Mouse (Mus musculus) spleen, postnatal 4 days (tissue): ENCODE data around the gene Nell2.
"Not testable (repeated sequence)": the region's sequence is repeated elsewhere in the genome, so short reads cannot be mapped to it uniquely, and the experiment has no call there.

Experiments used
- DNase-seq, 2 experiments: peaks; one replicate each; pipeline ENCODE4 v3.0.0; 2022; ENCODE audit warnings: low spot score in 2 of 2

The Nell2 gene

DNA sequence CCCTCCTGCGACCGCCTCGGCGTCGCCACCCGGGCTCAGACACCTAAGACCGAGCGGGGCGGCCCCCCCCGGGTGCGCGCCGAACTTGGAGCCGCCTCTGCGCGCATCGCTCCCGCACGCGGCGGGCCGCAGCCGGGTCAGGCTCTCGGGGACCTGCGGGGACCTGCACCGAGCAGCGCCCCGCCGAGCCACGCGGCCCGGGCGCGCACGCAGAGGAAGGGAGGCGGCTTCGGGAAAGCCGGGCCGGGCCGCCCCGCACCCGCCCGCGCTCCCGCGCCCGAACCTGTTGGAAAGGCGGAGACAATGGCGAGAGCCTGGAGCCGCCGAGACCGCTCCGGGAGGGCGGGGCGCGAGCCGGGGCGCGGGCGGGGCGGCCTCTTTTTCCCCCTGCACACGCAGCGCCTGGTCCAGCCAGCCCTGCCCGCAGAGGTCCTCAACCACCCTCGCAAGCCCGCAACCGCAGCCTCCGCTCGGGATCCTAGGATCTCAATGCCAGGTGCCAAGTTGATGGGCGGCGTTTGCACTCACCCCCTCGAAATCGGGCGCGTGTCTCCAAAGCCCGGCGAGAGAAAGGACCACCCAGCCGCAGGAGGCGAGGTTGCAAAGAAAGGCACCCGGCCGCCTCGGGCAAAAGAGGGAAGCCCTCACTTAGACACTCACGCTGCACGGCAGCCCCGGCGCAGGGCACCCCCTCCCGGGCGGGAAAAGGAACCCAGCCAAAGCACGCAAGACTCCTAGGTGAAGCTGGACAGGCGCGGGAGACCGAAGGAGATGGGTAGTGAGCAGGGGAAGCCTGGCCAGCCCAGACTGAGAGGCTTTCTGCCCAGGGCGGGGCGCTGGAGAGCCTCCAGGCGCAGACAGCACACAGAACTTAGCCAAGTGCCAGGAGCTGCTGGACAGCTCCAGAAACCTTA is at the start of gene Nell2:
TSS of gene Nell2 (minus strand) at position 612 of the 914 bp plus-strand sequence.
- no peak for DNase-seq

DNA sequence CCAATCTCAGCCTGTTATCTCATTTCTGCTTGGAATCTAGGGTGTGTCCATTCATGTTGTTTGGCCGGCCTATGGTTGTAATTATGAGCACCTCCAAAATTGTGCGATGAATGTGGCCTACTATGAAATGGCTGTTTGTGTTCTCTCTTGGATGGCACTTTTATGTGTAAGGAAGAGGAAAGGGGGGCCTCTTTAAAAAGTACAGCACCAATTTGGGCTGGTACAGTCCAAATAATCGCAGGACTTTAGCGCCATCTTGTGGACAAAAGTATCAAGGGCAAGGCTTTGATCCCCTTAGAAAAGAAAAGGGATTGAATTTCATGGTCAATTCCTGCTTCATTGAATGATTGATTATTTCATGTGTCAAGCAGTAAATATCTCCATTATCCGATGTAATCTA is 46.3 kb upstream of the Nell2 start:
- no peak for DNase-seq

DNA sequence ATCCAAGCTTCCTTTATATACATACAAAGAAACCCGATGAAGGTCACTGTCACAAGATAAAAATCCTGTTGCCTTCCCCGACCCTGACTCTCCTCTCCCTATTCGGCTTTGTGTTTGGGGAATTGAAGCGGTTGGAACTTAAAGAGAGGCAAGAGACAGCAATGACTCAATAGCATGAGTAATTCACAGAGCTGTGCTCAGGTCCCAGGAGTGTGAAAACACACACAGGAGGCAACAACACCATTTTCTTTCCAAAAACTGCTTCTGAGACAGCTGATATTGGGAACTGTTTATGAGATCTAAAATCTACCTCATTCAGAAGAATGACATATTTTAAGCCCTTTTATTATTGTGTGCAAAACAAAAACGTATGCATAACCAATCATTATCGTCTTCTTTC is 41.2 kb upstream of the Nell2 start:
- DNase-seq: no peak

DNA sequence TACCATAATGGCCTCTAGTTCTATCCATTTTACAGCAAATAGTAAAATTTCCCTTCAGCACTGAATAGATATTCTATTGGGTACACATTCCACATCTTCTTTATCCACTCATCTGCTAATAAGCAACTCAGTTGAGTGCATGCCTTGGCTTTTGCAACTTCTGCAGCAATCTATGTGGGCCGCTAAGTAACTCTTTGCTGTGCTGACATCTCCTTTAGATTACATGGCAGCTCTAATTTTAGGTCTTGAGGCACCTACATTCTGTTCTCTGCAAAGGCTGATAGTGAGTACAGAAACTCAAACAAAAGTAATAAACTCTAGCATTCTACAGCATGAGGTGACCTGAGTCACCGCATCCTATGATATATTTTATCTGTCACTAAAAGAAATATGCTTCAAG is 36.8 kb upstream of the Nell2 start:
- DNase-seq: no peak

DNA sequence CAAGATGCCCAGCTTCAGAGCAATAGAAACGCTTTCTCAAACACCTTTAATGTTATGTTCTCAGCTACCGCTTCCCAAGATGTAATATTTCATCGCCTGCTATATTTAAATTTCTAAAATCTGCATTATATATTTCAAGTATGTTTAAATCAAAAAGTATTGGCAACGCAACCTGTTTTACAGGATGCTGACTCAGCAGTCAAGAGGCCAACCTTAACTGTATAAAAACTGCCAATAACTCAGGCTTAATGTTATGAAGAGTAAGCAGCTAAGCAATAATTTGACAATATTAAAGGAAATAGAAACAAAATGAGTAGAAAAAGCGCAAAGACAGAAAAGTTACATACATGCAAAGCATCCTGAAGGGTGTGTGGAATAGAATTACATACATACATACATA is 32.9 kb upstream of the Nell2 start:
- DNase-seq: no peak

DNA sequence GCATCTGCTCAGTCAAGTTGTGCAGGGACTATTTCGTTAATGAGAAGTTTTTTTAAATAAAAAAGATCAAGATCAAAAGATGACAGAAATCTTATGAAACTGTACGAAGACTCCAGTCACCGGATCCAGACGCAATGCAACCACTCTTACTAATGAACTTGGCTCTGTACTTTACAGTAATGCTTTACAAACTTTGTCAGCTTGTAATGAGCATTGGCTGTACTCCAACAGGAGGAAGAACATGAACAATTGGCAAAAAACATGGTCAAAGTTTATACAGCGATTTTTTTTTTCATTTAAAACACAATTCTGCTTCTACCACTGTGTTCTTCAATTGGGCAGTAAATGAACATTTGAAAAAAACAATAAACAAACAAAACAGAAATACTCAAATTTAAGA is 21.7 kb upstream of the Nell2 start:
- no peak for DNase-seq

DNA sequence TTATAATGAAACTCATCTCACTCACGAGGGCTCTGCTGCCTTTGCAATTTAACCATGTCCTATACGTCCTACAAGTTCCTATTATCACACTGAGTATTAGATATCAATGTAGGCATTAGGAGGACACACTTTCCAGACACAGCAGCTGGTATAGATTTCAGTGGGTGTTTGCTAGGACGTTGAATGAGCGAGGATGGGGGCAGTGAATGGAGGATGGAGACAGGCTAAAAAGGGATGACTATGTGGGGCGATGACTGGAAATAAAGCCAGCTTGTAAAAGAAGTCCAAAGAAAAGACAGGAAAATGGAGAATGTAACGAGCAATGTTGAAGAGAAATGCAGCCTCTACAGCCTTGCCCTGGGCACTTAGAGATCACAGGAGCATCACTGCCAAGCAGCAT is 14.3 kb upstream of the Nell2 start:
- no peak for DNase-seq

DNA sequence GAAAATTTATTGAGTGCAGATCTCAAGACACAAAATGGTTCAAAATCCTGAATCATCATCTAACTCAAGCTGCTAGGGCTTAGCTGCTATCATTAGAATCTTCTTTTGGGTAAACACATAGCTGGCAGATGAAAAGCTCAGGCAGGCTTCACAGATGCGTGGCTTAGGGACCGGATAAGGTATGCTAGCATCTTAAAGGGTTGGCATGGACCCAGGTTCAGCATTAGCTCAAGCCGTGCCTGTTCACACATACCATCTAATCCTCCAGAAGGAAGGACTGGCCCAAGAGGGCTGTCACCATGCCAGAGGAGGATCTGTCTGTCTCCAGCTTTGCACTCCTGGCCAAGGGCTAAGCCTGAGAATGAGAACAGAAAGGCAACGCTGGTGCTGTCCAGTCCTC is 8.4 kb upstream of the Nell2 start:
- DNase-seq: no peak

DNA sequence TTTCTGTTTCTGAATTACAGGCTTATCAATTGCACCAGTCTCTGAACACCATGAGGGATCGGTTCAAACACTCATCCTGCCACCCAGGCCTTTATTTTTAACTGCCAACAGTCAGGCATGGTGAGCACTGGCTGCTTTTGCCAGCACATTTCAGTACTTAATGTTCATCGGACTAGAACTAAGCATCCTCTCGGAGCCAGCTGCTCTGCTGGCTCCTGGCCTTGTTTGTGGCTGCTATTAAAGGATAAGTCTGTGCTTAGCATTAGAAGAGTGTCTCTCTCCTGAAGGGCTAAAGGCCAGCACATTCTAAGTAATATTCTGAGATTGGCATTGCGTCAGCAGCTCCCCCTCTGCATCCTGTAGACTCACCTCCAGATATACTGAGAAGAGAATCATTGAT is 7.9 kb upstream of the Nell2 start:
- no peak for DNase-seq

DNA sequence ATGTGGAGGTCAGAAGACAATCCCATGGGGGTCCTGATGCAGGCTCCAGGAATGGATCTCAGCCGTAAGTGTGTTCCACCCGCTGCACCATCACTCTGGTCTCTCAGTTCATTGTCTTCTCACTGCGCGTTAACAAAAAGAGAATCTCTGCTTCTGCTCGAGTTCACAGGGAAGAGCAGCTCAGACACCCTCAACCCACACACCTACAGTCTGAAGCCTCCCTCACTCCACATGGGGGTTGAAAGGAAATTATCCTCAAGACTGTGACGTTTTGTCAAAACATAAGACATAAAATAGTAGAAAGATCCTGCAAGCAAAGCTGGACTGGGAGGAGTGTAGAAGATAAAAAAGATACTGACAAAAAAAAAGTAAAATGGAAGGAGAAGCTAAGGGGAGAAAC is 6.3 kb upstream of the Nell2 start:
- no peak for DNase-seq

DNA sequence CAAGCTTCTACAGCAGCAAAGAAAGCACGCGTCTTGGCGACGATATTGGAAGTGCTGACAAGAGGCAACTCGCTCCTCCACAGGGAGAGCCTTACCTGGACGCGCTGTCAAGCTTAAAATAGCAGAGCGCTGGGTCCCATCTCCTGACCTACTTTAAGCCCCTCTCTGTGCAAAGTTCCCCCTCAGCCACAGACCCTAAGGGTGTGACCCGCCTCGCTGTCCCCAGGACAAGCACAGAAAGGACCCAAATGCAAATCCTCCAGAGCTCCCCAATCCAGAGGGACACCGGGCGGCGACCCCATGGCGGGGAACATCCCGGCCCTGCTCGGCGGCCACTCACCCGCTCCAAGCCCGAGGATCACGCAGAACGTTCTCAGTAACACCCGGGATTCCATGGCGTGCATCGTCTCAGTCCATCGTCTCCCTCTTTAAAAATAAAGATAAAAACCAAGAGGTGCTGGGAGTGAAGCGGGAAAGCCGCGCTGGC is 855 bp downstream of the Nell2 start:
- DNase-seq: no peak

DNA sequence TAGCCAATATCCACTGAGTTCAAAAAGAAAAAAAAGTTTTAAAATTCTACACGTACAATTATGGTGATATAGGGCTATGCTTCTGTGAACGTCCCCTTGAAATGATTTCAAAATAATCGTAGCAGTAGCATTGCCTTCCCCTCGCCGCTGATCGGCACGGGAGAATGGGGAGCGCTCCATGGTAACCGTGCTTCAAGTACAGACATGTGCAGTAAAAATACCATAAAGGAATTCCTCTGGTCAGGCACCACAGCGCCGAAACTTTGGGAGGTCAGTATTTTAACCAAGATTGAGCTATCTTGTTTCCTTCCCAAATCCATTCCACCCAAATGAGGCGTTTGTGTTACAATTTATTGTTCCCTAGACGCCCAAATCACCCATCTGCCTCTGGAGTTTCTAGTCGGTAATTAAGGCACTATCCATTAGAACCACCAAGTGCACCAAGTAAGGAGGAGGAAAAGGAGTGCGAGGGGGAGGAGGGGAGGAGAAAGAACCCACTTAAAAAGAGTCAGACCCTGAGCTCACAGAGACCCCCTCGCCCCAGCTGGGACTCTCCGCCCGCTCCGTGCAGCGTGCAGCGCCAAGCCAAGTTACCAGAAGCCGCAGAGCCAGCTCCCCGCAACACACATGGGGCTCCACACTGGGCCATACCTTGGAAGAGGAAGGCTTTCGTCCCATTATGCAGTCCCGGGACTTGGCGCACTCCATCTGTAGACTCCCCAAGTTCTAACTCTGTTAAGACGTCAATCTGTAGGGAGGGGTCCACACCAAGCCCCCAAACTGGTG is 1.5 kb downstream of the Nell2 start:
- no peak for DNase-seq

DNA sequence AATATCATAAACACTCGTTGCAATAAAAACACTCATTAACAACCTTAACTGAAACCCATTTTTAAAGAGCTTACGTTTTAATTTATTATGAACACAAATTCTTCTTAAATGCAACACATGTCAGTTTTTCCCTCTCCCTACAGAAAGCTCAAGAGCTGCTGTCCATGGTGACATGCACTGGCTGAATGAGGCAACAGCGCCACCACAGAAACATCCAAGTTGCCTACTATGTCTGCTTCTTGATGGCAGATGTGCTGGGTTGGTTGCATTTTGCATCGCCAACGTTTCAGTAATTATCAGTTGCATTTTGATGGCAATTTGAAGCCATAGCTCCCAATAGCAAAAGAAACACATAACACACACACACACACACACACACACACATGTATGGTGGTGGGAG is 2.4 kb downstream of the Nell2 start:
- DNase-seq: no peak

DNA sequence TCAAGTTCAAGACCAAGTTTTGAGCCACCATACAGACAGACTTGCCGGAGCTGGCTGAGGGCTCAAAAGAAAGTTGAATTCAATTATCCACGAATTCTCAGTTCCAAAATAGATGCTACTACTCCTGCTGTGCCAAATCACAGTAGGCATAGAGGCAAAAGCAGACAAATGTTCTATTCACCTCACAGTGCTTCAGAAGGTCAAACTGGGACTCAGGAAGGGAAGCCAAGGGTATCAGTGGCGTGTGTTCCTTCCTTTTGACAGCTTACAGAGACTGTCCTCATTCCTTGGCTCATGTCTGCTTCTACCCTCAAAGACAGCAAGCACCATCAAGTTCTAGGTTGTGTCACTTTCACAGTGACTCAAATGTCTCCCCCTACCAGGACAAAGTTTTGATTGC is 10.2 kb downstream of the Nell2 start:
- DNase-seq: no peak

DNA sequence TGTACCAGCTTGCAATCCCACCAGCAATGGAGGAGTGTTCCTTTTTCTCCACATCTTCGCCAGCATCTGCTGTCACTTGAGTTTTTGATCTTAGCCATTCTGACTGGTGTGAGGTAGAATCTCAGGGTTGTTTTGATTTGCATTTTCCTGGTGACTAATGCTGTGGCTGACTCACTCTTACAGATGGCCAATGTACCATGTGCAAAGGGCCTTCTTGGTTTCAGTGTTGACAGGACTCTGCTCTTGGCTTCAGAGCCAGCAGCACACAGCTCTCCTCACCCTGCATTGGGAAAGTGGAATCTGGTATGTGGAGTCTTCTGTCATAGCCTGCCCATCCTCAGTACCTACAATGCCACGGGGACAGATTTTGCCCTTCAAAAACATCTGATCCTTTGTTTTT is 15.1 kb downstream of the Nell2 start:
- DNase-seq: not testable (repeated sequence)

DNA sequence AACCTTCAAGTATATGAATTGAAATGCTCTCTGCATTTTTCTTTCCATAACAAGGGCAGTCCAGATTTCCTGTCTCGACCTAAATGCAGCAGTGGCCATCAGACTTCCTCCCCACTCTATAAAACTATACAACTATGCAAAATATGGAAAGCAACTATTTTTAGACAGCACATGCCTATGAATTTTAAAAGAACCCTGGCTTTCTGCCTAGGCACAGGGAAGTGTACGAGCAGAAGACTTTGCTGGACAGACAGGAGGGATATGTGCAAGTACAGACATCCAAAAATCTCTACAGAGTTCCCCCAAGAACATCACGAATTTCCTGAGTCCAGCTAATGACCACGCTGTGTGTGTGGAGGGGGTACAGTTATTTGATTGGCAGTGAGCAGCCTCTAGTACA is 32.7 kb downstream of the Nell2 start:
- no peak for DNase-seq

DNA sequence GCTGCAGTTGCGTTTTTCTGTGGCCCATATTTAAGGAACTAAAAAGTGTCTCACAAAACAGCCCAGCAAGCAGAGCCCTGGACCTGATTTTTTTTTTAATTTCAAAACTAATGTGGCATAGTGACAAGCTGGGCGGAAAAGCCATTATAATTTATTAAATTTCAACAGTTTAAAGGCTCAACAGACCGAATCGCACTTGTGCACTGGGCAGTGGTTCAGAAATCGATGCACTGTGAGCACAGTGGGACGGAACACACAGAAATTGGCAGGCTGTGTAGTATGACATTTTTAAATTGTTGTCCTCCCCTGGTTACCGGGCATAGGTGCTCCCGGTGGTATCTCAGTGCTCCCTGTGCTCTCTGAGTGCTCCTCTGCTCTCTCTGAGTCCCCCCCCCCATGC is 33.2 kb downstream of the Nell2 start:
- no peak for DNase-seq

DNA sequence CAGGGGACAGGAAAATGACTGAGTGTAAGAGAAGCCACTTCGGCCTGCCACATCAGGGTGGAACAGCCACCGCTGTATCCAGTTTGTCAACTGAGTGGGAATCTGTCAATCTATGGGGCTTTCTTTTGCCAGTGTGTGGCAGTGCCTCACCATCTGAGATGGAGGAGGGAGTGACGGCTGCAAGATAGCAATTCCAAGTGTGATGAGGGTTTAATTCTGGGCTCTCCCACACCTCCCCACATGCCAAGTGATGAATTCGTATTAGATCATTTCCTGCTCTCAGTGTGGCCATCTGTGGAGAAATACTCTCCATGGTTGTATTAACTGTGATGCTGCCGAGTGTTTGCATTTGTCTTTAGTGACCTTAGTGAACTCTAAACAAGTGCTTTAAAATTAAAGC is 36.2 kb downstream of the Nell2 start:
- no peak for DNase-seq

DNA sequence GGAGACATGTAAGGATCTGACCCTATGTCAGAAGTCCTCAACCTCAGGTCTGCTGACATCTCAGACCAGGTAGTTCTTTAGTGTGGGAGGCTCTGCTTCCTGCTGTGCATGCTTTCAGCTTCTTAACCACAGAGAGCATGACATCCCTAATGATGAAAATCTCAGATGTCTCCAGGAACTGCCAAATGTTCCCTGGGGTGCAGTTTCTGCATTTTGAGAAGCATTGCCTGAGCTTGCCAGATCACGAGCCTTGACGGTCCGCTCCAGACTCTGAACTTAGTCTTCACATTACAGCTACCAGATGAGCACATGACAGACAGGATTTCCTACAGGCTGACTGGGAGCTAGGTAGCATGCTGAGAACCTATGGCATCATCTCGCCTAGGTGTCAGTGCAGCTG is 39.2 kb downstream of the Nell2 start:
- DNase-seq: no peak

DNA sequence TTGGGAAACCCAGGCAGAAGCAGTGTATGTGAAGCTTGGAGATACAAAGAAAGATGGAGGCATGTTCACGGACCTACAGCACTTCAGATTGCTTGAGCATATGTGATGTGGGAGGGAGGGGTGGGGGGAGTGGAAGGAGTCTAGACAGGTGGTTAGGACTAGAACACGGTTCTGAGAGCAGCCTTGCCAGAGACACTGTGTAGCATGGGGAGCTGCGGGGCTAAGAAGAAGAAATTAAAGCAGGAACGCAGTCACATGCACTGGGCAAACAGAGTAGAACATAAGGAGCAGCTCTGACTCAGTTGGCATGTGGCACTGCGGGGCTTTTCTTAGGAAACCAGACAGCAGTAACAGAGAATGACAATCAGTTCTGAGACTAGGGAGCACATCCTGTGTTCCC is 40.4 kb downstream of the Nell2 start:
- DNase-seq: no peak

DNA sequence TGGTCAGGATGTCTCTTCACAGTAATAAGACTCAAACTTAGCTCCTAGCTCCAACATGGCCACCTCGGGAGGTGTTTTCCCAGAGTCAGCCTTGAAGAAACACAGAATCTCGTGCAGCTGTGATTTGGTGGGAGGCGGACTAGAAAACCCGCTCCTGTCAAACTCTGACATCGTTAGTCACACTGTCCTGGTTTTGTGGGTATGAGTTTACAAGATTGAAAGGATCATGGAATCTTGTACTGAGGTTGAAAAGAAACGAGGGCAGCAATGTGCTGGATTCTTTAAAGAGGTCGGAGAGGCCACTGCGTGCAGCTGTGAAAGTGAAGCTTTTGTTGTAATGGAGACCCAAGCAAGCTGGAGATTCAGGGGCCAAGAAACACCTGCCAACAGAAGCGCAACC is 46.4 kb downstream of the Nell2 start:
- DNase-seq: no peak

DNA sequence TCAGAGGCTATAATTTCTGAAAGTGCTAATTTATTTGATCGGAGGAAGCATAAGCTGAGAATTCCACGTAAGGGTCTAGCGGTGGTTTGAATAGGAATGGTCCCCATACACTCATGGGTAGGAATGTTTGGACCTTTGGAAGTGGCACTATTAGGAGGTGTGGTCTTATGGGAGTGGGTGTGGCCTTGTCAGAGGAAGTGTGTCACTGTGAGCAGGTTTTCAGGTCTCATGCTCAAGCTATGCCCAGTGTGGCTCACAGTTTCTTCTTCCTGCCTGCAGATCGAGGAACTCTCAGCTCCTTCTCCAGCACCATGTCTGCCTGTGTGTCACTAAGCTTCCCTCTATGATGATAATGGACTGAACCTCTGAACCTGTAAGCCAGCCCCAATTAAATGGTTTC is 46.8 kb downstream of the Nell2 start:
- no peak for DNase-seq

DNA sequence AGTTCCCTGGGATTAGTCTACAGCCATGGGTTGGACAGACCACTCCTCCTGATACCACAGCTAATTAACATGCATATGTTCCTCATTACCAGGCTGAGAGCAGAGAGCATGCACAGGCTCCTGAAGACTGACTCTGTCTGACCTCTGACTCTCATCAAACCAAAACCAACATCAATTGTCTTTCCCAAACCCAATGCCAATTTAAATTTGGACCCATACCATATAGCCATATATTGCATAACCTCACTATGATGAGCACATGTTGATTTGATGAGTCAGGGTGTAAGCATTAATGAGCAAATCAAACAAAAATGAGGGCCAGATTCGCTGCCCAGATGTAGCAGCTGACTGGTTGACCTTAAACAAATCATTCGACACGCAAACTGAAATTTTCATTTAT is 51.9 kb downstream of the Nell2 start:
- no peak for DNase-seq
